Mouse (Mus musculus): ENCODE measurements around the gene Apoc4. TPM values are rescaled to one million over a fixed set of nuclear protein-coding genes. Genes with fewer than 3 reads are reported as not detected.
"Not testable (repeated sequence)": the region's sequence is repeated elsewhere in the genome, so short reads cannot be mapped to it uniquely, and the experiment has no call there.

Apoc4 gene
- total RNA-seq, 2 experiments from 2014 or later: not detected

- ATAC-seq (replicated peaks; ENCODE audit: low FRiP score, poor library complexity, severe bottlenecking): no peak
Measured at GRCm38 (mm10) chr7:19700299-19701068, 19.2 kb upstream of the Apoc4 start.

GRCm38 (mm10) chr7:19699827-19700148 lies 18.5 kb upstream of the Apoc4 start:
- ATAC-seq (replicated peaks; ENCODE audit: low FRiP score, poor library complexity, severe bottlenecking): no peak

GRCm38 (mm10) chr7:19698907-19699826 lies 17.9 kb upstream of the Apoc4 start, which contains the start of gene Apoe:
Apoe (minus strand) TSS chr7:19699188.
- no peak for ATAC-seq (replicated peaks; ENCODE audit: low FRiP score, poor library complexity, severe bottlenecking)

- ATAC-seq (replicated peaks; ENCODE audit: low FRiP score, poor library complexity, severe bottlenecking): no peak
Measured at GRCm38 (mm10) chr7:19697949-19698906, 16.9 kb upstream of the Apoc4 start.

GRCm38 (mm10) chr7:19696336-19696873 lies 15.1 kb upstream of the Apoc4 start:
- ATAC-seq (replicated peaks; ENCODE audit: low FRiP score, poor library complexity, severe bottlenecking): no peak

- no peak for ATAC-seq (replicated peaks; ENCODE audit: low FRiP score, poor library complexity, severe bottlenecking)
Measured at GRCm38 (mm10) chr7:19695881-19696280, 14.6 kb upstream of the Apoc4 start.

GRCm38 (mm10) chr7:19695213-19695594 lies 13.9 kb upstream of the Apoc4 start:
- ATAC-seq (replicated peaks; ENCODE audit: low FRiP score, poor library complexity, severe bottlenecking): no peak

- ATAC-seq (replicated peaks; ENCODE audit: low FRiP score, poor library complexity, severe bottlenecking): no peak
Measured at GRCm38 (mm10) chr7:19694336-19695212, 13.3 kb upstream of the Apoc4 start.

GRCm38 (mm10) chr7:19693421-19693820 lies 12.1 kb upstream of the Apoc4 start:
- no peak for ATAC-seq (replicated peaks; ENCODE audit: low FRiP score, poor library complexity, severe bottlenecking)

- no peak for ATAC-seq (replicated peaks; ENCODE audit: low FRiP score, poor library complexity, severe bottlenecking)
Measured at GRCm38 (mm10) chr7:19691873-19692865, 10.9 kb upstream of the Apoc4 start, which contains the start of gene Apoc1. Apoc1 (minus strand) TSS chr7:19692660.

GRCm38 (mm10) chr7:19691434-19691833 lies 10.2 kb upstream of the Apoc4 start:
- no peak for ATAC-seq (replicated peaks; ENCODE audit: low FRiP score, poor library complexity, severe bottlenecking)

- ATAC-seq (replicated peaks; ENCODE audit: low FRiP score, poor library complexity, severe bottlenecking): no peak
Measured at GRCm38 (mm10) chr7:19690845-19691244, 9.6 kb upstream of the Apoc4 start.

GRCm38 (mm10) chr7:19688611-19689010 lies 7.3 kb upstream of the Apoc4 start:
- no peak for ATAC-seq (replicated peaks; ENCODE audit: low FRiP score, poor library complexity, severe bottlenecking)

- ATAC-seq (replicated peaks; ENCODE audit: low FRiP score, poor library complexity, severe bottlenecking): no peak
Measured at GRCm38 (mm10) chr7:19688101-19688500, 6.8 kb upstream of the Apoc4 start.

- ATAC-seq (replicated peaks; ENCODE audit: low FRiP score, poor library complexity, severe bottlenecking): not testable (repeated sequence)
Measured at GRCm38 (mm10) chr7:19686927-19687583, 5.8 kb upstream of the Apoc4 start.

GRCm38 (mm10) chr7:19686521-19686920 lies 5.2 kb upstream of the Apoc4 start:
- ATAC-seq (replicated peaks; ENCODE audit: low FRiP score, poor library complexity, severe bottlenecking): no peak

- no peak for ATAC-seq (replicated peaks; ENCODE audit: low FRiP score, poor library complexity, severe bottlenecking)
Measured at GRCm38 (mm10) chr7:19685374-19685773, 4.1 kb upstream of the Apoc4 start.
